Mouse (Mus musculus) CD4-positive, CD25-positive, alpha-beta regulatory T cell, adult 2 months (primary cell): ENCODE measurements around the gene C77080.

Source experiments
- DNase-seq: peaks from one replicate; pipeline ENCODE4 v3.0.0-alpha.2; 2012; ENCODE audit warnings: low read depth, low spot score

The C77080 gene

GRCm38 (mm10) chr4:129219198-129219597 is 42.0 kb downstream of the C77080 start:
- DNase-seq: no peak

- DNase-seq: no peak
Measured at GRCm38 (mm10) chr4:129218569-129219175, 42.5 kb downstream of the C77080 start.

DNA sequence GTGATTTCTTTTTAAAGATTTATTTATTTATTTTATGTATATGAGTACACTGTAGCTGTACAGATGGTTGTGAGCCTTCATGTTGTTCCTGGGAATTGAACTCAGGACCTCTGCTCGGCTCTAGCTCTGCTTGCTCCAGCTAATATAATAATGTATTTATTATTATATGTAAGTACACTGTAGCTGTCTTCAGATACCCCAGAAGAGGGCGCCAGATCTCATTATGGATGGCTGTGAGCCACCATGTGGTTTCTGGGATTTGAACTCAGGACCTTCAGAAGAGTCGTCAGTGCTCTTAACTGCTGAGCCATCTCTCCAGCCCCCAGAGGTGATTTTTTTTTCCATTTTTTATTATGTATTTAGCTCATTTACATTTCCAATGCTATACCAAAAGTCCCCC is 48.7 kb downstream of the C77080 start:
- peak; percentile 46 for DNase-seq

GRCm38 (mm10) chr4:129211461-129211860 is 49.7 kb downstream of the C77080 start:
- DNase-seq: no peak

DNA sequence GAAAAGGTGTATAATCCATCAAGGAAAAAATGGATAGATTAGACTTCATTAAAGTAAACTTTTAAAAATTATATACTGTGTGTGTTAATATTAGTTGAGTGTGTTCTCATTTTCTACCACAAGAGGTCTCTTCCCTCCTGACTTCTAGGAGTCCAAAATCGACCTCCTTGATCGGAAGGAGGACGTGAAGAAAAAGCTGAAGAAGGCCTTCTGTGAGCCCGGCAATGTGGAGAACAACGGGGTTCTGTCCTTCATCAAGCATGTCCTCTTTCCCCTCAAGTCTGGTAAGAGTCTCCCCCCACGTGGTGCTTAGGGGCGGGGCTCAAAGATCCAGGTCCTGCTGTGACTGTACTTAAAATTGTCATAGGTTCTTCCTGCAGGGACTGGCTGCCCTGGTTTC is 51.7 kb downstream of the C77080 start:
- DNase-seq: peak; percentile 42

DNA sequence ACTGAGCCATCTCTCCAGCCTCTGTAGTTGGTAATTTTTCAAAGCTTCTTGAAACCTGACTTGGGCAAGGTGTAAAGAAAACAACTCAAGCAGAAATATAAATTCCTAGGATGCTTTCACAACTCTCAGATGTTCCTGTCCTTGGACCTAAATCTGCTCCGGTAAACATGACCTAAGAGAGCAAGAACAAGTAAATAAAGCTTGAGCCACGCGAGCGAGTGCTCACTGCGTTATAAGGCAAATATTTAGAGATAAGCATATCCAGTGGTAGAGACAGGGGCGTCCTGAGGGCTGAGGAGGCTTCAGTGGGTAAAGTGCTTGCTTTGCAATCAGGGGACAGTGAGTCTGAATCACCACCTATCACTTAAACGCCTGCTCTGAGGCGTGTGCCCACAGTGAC is 54.4 kb downstream of the C77080 start:
- no peak for DNase-seq

DNA sequence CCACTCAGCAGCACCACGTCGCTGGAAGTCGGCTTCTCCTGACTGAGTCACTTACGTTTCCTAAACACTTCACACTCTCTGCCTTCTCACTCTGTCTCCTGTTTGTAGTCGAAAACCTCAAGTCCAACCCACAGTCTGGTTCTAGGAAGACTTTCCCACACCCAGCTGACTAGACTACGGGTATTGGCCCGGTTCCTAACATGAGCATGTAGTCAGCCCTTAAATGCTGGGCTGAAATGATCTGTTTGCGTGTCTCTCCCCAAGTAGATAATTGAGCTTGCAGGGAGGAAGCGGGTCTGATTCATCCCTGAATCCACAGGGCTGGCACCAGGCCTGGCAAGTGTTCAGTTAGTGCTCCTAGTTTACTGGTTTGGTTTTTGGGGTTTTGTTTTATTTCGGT is 56.5 kb downstream of the C77080 start:
- DNase-seq: no peak

GRCm38 (mm10) chr4:129197514-129197913 is 63.7 kb downstream of the C77080 start:
- no peak for DNase-seq

DNA sequence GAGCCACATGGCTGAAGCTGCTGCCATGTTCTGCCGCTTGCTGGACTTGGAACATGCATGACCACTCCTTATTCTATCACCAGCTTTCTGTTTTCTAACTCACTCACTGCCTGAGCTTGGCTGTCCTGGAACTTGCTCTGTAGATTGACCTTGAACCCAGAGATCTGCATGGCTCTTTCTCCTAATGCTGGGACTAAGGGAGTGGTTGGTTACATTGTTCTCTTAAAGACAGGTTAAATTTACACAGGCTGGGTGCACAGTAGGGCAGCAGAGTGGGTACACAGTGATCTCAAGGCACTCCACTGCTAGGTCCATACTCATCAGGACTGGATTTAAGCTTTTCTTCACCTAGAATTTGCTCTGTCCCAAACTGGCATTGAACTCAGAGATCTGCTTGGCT is 66.9 kb downstream of the C77080 start:
- DNase-seq: no peak

DNA sequence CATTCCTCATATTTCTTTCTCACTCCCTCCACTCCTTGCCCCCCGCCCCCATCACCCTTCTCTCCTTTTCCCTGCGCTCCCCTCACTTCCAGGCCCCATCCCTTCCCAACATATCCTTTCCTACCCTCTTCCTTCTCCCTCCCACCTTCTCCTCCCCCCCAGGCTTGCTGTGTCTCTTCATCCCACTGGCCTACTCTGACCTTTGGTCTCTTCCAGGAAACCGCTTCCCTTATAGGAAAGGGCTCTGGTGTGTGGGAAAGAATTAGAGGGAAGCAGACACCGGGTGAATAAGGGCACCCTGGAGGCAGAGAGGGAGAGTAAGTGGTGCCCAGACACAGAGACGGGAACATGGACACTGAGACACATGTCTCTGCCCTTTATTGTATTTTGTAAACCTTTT is 69.5 kb downstream of the C77080 start:
- no peak for DNase-seq

GRCm38 (mm10) chr4:129190538-129190937 is 70.7 kb downstream of the C77080 start:
- DNase-seq: peak; percentile 27

- DNase-seq: peak; percentile 99
Measured at GRCm38 (mm10) chr4:129189542-129190519, 71.4 kb downstream of the C77080 start, which contains the start of the genes S100pbp and Yars. Gene S100pbp (minus strand): TSS chr4:129189727. Gene Yars (plus strand): TSS chr4:129189760.

- DNase-seq: peak; percentile 60
Measured at GRCm38 (mm10) chr4:129188803-129189541, 72.2 kb downstream of the C77080 start.

DNA sequence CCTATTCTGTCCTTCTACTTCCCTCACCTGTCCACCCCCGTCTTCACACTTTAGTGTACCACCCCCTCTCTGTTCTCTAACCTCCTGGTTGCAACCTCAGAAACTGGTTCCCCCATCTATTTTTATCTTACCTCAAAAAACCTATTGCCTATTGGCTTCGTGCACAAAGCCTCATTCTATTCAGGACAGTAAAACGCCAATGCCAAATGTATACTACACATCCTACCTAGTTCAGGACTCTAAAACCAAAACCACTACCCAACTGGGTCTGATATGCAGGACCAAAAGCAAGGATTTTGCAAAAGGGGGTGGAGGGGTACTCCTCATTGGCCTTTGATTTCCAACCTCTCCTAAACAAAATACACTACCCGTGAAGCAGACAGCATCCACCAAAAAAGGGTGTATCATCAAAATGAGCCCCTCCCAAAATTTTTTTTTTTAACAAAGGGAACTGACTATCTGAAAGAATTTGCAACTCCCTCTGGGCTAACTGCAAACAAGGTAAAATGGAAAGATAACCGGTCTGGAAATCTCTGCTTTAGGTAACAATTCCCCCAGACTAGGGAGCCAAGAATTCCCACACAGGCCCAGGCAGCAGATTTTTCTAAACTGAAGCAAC is 73.1 kb downstream of the C77080 start:
- no peak for DNase-seq

DNA sequence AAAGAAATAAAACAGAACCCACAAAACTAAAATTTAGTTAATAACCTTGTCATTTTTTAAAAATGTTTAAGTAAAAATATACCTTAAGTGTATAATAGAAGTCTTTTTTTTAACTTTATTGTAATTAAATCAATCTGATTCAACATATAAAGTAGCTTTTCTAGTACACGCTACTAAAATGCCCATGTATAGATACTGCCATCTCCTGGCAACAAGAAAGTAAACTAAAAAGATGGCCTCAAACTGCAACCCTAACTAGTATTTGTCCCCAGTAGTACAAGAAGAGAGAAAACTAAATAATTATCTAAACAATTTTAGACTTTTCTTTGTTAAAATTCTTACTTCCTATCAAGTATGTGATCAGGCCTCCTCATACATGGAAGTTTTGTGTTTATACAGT is 81.6 kb downstream of the C77080 start:
- peak; percentile 14 for DNase-seq

DNA sequence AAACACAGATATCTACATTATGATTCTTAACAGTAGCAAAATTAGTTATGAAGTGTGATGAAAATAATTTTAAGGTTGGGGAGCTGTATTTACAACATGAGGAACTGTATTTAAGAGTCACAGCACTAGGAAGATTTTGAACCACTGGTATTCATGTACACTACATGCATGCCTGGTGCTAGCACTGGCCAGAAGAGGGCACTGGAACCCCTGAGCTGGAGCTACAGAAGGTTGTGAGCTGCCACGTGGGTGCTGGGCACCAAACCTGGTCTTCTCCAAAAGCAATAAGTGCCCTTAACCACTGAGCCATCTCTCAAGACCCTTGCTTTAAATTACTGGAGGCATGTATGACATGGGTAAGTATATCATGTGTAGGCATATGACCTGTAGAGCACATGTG is 88.7 kb downstream of the C77080 start:
- peak; percentile 12 for DNase-seq
